Mouse (Mus musculus) liver (tissue): Measurements from ENCODE around the gene Kif26a.

Experiments
- DNase-seq: peaks from one replicate; pipeline ENCODE4 v3.0.0-alpha.2; 2020; ENCODE audit warnings: mixed read lengths

Gene Kif26a

DNA sequence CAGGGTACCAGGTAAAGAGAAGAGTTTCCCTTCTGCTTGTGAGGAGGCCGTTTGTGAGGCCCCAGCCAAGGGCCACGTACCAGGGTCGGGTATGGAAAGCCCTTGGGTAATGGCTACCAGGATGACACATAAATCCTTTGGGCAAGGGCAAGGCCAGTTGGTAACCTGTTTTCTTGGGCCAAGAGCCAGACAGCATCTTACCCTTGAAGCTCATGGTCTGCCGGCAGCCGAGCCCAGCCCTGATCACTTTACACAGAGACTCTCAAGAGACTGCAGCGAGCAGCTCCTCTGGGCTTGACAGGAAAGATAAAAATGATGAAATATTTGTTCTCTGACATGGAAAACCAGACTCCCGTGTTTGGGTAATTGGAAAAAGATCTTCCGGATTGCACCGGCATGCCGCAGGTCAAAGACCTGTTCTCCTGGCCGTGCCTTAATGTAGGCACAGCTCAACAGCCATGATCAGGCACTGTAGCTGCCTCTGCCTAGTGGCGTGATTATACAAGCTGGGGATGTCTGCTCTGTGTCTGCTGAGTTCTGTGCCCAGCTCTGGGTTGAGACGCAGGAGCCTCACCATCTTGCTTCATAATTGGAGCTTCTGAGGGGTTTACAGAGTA lies 77.8 kb downstream of the Kif26a start:
- no peak for DNase-seq

DNA sequence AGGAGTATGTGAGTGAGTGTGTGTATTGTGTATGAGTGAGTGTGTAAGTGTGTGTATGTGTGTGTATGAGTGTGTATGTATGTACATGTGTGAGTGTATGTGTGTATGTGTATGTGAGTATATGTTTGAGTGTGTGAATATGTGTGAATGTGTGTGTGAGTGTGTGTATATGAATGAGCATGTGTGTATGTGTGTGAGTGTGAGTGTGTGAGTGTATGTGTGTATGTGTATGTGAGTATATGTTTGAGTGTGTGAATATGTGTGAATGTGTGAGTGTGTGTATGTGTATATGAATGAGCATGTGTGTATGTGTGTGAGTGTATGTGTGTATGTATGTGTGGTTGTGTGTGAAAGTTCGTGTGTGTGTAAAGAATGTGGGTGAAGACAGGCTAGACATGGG lies 80.2 kb downstream of the Kif26a start:
- no peak for DNase-seq

DNA sequence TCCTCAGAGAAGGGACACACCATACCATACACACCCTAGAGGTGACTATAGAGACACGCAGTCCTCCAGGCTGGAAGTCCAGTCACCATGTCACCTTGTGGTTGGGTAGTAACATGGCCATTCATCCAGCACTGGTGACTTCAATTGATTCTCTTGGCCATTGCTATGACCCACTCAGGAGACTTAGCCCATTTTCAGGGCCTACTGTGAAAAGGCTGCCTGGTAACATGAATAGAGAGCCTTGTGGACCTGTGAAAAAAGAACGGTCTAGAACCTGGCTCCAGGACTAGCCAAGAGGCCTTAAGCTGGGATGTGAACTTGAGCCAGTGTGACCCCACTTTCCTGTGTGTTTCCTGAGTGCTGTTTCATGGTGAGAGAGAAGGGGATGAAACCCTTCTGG lies 80.6 kb downstream of the Kif26a start:
- DNase-seq: no peak

DNA sequence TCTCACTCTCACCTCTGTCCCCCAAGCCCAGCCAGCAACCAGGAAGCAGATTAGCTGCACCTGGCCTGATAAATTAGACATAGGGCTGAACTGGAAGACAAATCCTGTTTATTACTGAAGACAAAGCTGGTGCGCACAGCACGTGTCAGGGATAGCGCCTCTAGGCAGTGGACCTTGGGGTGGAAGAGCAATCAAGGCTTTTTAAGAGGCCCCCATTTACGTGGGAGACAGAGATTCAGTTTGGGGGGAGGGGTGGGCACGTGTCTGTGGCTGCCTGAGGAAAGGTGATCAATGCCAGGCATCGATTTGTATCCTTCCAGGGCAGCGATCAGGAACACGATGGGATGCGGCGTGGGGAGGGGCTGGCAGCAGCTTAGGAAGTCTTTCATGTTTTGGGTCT lies 83.1 kb downstream of the Kif26a start:
- DNase-seq: no peak

DNA sequence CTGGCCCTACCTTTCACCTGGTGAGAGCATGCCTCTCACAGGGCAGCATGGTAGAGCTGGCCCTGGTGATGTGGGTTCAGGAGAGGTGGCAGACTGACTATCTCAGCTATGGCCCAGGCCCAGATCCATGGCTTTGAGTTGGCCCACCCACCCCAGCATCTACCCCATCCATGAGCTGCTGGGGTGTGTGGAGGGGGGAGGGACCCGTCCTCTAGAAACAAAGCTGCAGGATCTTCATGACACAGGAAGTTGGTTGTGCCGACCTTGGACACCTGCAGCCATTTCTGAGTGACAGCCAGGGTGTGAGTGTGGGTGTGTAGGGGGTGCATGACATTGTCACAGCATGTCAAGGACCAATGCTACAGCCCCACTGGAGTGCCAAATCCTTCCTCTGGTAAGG lies 84.2 kb downstream of the Kif26a start:
- no peak for DNase-seq
